Mouse (Mus musculus): ENCODE measurements around the gene Col18a1.

DNA sequence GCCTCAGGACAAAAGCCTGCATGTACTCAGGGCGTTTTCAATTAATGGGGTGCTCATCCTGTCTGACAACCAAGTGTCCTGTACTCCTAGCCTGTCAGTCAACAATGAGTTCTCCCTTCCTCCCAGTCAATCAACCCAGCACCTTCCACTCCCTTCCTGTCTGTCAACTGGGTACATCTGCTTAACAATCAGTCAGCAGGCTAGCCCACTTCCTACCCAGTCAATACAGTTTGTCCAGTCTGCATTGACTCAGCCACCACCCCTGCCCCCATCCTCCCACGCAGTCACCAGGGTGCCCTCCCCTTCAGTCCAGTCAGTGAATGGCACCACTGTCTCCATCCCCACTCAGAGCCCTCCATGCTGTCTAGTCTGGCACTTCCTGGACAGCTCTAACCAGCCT lies 32.9 kb upstream of the Col18a1 start:
- TF ChIP-seq CTCF (IDR thresholded peaks at IDR 0.05; ENCODE audit: borderline replicate concordance, insufficient read depth, low read depth, low read length) (no peak), POLR2A (IDR thresholded peaks at IDR 0.05; ENCODE audit: borderline replicate concordance, insufficient read depth, low read length) (no peak)
